Mouse (Mus musculus) cerebellum, adult 9-11 months (tissue): ENCODE measurements around the gene Vstm5.

Experiments used
- DNase-seq: peaks from one replicate; pipeline ENCODE4 v3.0.0; 2022

Vstm5 gene

GRCm38 (mm10) chr9:15239042-15239925 is at the start of gene Vstm5:
Vstm5 (plus strand) TSS chr9:15239045.
- DNase-seq: no peak

DNA sequence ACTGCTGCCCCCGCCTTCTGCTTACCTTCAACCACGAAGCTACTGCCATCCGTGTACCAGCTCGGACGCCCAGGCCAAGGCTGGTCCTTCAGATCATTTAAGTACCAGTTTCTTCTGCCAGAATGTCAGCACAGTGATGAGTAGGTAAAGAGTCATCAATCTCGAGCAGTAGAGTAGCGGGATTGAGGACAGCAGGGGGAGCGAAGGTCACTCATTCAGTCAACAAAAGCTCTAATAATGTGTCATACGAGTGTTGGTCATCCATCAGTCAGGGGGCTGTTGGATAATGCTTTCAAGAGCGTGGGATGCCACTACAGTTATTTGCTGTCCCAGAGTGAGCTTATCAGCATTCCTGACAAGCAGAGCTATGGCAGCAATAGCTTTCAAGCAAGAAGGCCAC is 44.0 kb upstream of the Vstm5 start:
- DNase-seq: peak; percentile 25

- DNase-seq: no peak
Measured at GRCm38 (mm10) chr9:15206631-15207030, 32.2 kb upstream of the Vstm5 start.

DNA sequence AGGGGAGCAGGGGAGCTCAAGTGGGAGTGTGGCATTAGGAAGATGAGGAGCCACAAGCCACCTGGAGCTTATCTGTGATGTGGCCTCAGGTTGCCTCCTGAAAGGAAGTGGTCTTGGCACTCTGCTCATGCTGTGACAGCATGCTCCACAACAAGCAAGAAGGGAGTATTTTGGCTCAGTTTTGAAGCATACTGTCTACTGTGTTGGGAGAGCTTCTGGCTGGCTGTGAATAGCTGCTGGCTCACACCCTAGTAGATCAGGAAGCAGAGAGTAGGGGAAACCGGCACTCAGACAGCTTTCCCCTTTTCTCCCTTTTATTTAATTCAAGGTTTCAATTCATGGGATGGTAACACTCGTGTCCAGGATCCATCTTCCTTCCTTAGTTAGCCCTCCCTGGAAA is 29.5 kb upstream of the Vstm5 start:
- DNase-seq: peak; percentile 21

DNA sequence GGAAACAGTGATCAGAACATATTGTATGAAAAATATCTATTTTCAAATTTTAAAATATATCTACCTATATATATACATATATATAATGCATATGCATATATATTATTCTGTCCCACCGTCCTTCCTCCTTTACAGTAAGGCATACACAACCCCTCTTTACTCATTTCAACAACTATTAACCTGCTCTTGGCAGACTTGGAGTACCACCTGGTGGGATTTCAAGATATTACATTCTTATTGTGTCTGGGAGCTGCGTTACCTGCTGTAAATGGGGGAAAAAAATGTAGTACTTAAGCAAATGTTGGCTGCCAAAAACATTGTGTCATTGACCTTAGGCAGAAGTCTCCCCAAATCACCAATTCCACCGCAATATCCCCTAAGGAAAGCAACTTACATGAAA is 27.0 kb upstream of the Vstm5 start:
- no peak for DNase-seq

- DNase-seq: no peak
Measured at GRCm38 (mm10) chr9:15213695-15214094, 25.1 kb upstream of the Vstm5 start.

- no peak for DNase-seq
Measured at GRCm38 (mm10) chr9:15224912-15225311, 13.9 kb upstream of the Vstm5 start.

GRCm38 (mm10) chr9:15232445-15232844 is 6.4 kb upstream of the Vstm5 start:
- DNase-seq: no peak

DNA sequence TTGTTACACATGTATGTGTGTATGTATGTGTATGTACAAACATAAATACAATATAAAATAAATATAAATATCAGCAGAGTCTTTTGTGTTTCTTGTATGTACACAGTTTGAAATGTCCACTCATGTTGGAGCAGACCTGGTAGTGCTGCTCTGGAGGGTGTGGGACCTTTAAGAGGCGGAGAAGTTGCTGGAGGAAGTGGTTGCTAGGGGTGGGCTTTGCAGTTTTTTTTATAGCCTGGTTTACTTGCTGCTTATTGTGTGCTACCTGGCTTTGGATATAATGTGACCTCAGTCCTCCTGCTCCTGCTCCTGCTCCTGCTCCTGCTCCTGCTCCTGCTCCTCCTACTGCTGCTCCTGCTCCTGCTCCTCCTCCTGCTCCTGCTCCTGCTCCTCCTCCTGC is 5.2 kb upstream of the Vstm5 start:
- DNase-seq: no peak

GRCm38 (mm10) chr9:15235986-15236385 is 2.9 kb upstream of the Vstm5 start:
- DNase-seq: no peak

DNA sequence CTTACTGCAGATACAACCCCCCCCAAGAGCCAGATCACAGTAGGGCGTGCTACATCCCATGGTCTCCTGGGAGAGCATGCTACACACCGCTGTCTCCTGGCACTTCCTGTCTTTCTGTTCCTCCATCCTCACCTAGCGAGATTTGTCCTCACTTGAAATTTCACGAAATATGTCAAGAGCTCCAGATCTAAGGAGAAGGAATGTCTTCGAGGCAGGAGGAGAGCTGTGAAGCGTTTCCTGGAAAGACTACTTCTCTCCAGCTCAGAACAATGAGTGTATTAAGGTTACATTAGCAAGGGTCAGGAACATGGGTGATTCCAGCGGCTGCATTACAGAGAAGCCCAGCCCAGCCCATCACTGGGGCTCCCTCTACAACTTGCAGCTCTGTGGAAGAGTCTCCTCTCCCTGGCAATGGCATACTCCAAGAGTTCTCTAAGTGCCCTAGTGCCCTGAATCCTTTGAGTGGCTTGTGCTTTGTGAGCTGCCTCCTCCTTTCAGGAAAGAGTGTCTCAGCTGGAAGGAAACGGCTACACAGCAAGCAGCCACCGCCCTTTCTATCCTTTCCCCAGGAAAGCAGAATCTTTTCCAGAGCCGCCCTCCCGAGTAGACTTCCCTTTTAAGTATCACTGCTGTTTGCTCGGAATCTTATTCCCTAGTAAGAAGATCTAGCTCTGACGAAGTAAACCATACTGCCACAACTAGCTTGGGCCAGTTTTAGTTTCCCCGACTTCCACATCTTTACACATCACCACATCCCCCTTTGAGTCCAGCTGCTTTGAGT is 1.1 kb upstream of the Vstm5 start:
- no peak for DNase-seq

GRCm38 (mm10) chr9:15238297-15238990 is 401 bp upstream of the Vstm5 start:
- no peak for DNase-seq

DNA sequence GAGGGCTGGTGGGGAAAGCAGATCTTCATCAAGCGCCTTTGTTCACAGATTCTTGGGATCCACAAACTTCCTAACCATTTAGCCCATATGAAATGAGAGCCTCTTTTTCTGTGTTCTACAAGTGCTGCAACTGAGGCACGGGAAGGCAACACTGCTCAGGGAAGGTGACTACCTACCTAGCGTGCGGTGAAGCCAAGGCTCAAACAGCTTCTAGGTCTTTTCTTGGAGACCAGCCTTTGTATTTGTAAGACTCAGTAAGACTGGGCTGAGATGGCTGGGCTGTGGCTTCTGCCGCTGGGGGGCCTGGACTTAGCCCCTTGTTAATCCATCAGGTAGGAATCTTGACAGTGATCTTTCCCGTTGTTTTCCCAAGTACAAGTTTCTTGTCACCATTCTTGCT is 1.2 kb downstream of the Vstm5 start:
- no peak for DNase-seq

DNA sequence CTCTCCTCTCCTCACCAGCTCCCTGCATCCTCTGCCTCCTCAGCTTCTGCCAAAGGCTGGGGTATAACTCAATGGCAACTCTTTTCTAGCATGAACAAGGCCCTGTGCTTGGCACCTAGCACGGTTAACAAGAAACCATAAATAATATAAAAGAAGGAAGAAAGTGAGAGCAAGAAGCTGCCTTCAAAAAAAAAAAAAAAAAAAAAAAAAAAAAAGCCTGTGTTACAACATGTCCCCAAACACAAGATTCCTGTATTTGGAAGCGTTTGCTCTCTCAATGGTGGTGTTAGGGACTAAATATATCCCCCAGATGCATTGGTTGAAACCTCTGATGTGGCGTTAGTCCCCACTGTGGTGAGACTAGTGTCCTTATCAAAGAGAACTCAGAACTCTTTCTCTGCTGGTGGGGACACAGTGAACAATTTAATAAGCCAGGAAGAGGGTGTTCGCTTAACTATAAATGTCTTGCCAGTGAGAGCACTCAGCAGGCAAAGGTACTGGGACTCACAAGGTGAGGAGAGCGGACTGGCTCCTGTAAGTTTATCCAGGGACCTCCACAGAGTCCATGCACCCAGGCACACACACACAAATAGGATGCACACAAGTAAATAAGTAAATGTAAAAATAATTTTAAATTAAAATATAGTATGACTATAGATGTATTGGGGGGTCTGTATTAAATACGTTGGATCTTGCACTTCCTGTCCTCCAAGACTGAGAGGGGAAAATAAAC is 2.2 kb downstream of the Vstm5 start:
- DNase-seq: no peak

- no peak for DNase-seq
Measured at GRCm38 (mm10) chr9:15241596-15241939, 2.7 kb downstream of the Vstm5 start.

GRCm38 (mm10) chr9:15242130-15242529 is 3.3 kb downstream of the Vstm5 start:
- DNase-seq: no peak

DNA sequence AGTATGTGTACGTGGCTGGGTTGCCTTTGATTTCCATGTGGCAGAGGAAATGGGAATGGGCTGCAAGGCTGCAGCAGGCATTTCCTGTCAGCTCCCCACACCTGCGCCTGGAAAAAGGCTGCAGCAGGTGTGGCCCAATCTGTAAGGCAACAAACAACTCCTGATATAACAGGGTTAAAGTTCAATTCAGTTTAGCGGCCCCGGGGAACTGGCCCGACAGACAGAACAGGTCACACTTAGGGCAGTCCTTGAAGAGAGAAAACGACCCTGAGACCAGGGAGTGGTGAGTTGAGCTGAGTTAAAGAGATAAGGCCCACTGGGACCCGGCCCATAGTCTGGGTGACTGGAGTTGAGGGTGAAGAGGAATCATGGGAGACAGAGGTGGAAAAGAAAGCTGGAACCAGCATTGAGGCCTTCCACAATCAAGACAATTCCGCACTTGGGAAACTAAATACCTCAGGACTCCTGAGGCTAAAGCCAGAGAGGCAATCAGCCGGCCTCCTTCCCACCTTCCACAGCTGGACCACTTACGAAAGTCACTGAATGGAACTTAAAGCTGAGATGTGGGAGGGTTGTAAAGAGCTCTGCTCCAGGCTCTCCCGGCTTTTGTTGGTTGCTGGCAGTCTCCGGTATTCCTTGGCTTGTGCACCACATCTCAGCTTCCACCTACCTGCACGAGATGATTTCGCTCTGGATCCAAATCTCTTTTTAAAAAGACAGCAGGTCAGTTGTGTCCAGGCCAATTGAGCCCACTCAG is 6.7 kb downstream of the Vstm5 start:
- no peak for DNase-seq

GRCm38 (mm10) chr9:15250376-15250775 is 11.5 kb downstream of the Vstm5 start:
- no peak for DNase-seq

DNA sequence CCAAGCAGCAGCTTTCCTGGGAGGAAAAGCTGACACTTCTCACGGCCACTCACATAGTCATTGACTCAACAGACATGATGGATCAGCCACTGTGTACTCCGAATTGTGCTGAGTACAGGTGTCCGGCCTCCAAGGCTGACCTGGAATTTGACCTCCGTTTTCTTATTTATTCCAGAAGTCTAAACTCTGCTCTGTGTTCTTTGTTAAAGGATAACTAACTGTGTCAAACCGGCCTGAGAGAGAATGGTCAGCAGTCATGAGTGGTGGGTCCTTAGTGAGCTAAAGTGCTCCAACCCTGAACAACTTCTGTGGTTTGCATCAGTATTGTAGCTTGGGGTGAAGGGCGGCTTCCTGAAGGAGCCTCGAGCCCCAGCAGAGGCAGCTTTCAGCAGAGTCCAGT is 13.4 kb downstream of the Vstm5 start:
- no peak for DNase-seq

- no peak for DNase-seq
Measured at GRCm38 (mm10) chr9:15254501-15254900, 15.7 kb downstream of the Vstm5 start.

DNA sequence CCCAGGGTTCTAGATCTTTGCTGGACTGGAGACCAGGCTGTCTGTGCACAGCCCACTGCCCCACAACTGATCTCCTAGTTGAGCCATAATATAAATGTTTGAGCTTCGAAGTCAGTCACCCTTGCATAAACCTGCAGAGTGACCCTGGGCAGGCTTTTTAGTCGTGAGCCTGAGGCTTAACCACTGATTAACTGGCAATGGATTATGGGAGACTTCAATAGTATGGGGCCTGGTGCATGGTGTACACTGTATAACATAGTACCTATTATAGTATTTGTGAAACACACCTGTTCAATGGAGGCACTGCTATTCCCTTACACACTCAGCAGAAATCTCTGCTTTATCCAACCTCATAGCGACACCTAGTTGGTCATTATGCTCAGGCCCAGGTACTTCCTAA is 17.4 kb downstream of the Vstm5 start:
- DNase-seq: no peak

GRCm38 (mm10) chr9:15261980-15262379 is 23.1 kb downstream of the Vstm5 start:
- DNase-seq: no peak
